In genomic region chrX:52108966-52109365, GRCm38 (mm10) we compare ENCODE assay signal across 25 mouse cellular contexts. TPM values are rescaled to one million over a fixed set of nuclear protein-coding genes. Genes with fewer than 3 reads are reported as not detected.
A peak's percentile ranks its signal among the peaks of the same experiment; 100 is the strongest.
DNase-seq lines count a peak whose midpoint lies in the region; ATAC-seq and TF ChIP-seq lines count a peak whose summit lies in the region.
"Had no signal": no experiment of that assay in that cellular context is flagged by ENCODE, and none has a peak within 500 bp of the region (broad histone marks: within the 10 kb centered on the region; RNA-seq: fewer than 3 reads in every experiment).

No protein-coding gene starts in this region.

- peak; percentile 18 for DNase-seq in hindbrain, postnatal 0 days (ENCODE audit: low spot score)
- no peak for DNase-seq in hindbrain, embryonic 14.5 days (ENCODE audit: low spot score)
- peak; percentile 49 for DNase-seq in kidney, adult 9 months
- DNase-seq in left cerebral cortex, postnatal 4 days: peak; percentile 41
- no peak for DNase-seq in left cerebral cortex, adult 9 months (ENCODE audit: low spot score in 2 of 2)
- DNase-seq: adrenal gland, adult 2 months; adrenal gland, postnatal 14 days; cerebellum, adult 11 months; cerebellum, adult 9-10 months; cerebellum, postnatal 36 days; gastrocnemius, postnatal 25 days; heart, adult 18-20 months; heart, postnatal 10 days; heart, postnatal 36 days had no signal

- TF ChIP-seq CTCF in hindbrain, postnatal 0 days (IDR thresholded peaks at IDR 0.05; ENCODE audit: low read depth): no peak

- H3K4me3 ChIP-seq in hindbrain, postnatal 0 days (ENCODE audit: low read length): no peak overlapping the region
- H3K4me3 ChIP-seq in hindbrain, embryonic 14.5 days (replicated peaks; ENCODE audit: low read length): no peak overlapping the region
- H3K4me3 ChIP-seq in kidney, embryonic 15.5 days (replicated peaks): no peak overlapping the region
- H3K4me3 ChIP-seq: embryonic facial prominence, embryonic 10.5 days; embryonic facial prominence, embryonic 13.5 days; erythroblast, embryonic 14.5 days; forebrain, embryonic 12.5 days; forebrain, embryonic 15.5 days; heart, embryonic 12.5 days; heart, embryonic 15.5 days; hindbrain, embryonic 10.5 days; hindbrain, embryonic 13.5 days had no signal

- no peaks in the 10 kb centered on the region for H3K36me3 ChIP-seq in hindbrain, postnatal 0 days (ENCODE audit: insufficient read depth, low read length)
- no peaks in the 10 kb centered on the region for H3K36me3 ChIP-seq in hindbrain, embryonic 14.5 days (replicated peaks; ENCODE audit: control insufficient read depth, insufficient read depth)
- no peaks in the 10 kb centered on the region for H3K36me3 ChIP-seq in kidney, embryonic 15.5 days
- H3K36me3 ChIP-seq: embryonic facial prominence, embryonic 10.5 days; embryonic facial prominence, embryonic 13.5 days; forebrain, embryonic 12.5 days; forebrain, embryonic 15.5 days; heart, embryonic 12.5 days; heart, embryonic 15.5 days; hindbrain, embryonic 10.5 days; hindbrain, embryonic 13.5 days had no signal

- H3K4me2 ChIP-seq in hindbrain, postnatal 0 days (ENCODE audit: low read depth, low read length): no peak overlapping the region
- H3K4me2 ChIP-seq in hindbrain, embryonic 14.5 days (replicated peaks): no peak overlapping the region
- no peak overlapping the region for H3K4me2 ChIP-seq in kidney, embryonic 15.5 days
- H3K4me2 ChIP-seq: embryonic facial prominence, embryonic 13.5 days; forebrain, embryonic 12.5 days; forebrain, embryonic 15.5 days; heart, embryonic 12.5 days; heart, embryonic 15.5 days; hindbrain, embryonic 13.5 days had no signal

- H3K27me3 ChIP-seq in hindbrain, postnatal 0 days (ENCODE audit: insufficient read depth, low read length): no peaks in the 10 kb centered on the region
- H3K27me3 ChIP-seq in hindbrain, embryonic 14.5 days (ENCODE audit: control insufficient read depth, insufficient read depth, low read length): no peaks in the 10 kb centered on the region
- H3K27me3 ChIP-seq in kidney, embryonic 15.5 days: peaks cover 10% of the 10 kb centered on the region; the same call in 1 of the 2 replicates
- H3K27me3 ChIP-seq: forebrain, embryonic 12.5 days; forebrain, embryonic 15.5 days; heart, embryonic 12.5 days; heart, embryonic 15.5 days; hindbrain, embryonic 13.5 days had no signal

- H3K9ac ChIP-seq in hindbrain, postnatal 0 days (replicated peaks; ENCODE audit: low read length): no peak overlapping the region
- no peak overlapping the region for H3K9ac ChIP-seq in hindbrain, embryonic 14.5 days
- no peak overlapping the region for H3K9ac ChIP-seq in kidney, embryonic 15.5 days
- H3K9ac ChIP-seq: embryonic facial prominence, embryonic 13.5 days; forebrain, embryonic 12.5 days; forebrain, embryonic 15.5 days; heart, embryonic 12.5 days; heart, embryonic 15.5 days; hindbrain, embryonic 13.5 days had no signal

- ATAC-seq in hindbrain, postnatal 0 days: no peak
- no peak for ATAC-seq in hindbrain, embryonic 14.5 days (ENCODE audit: low FRiP score)
- no peak for ATAC-seq in kidney, embryonic 15.5 days (replicated peaks; ENCODE audit: low FRiP score)
- ATAC-seq: CD4-positive, CD25-positive, alpha-beta regulatory T cell, adult 4 months; forebrain, embryonic 15.5 days had no signal

- intact Hi-C loops in left cerebral cortex, postnatal 4 days (cut with DNase I): no loop called here

- 64% methylated on average over 1 of the region's 1 CpGs for WGBS in hindbrain, postnatal 0 days
- 56% methylated on average over 1 of the region's 1 CpGs for WGBS in hindbrain, embryonic 14.5 days
- WGBS in kidney, embryonic 15.5 days: 86% methylated on average over 1 of the region's 1 CpGs

- 0 out of 2 replicates have a peak, but pooled peaks cover 4% of the 10 kb centered on the region for H3K4me1 ChIP-seq in hindbrain, postnatal 0 days (ENCODE audit: insufficient read depth, low read length)
- H3K4me1 ChIP-seq in hindbrain, embryonic 14.5 days (replicated peaks; ENCODE audit: control insufficient read depth, insufficient read depth, low read length): no peaks in the 10 kb centered on the region
- H3K4me1 ChIP-seq in kidney, embryonic 15.5 days: no peaks in the 10 kb centered on the region
- H3K4me1 ChIP-seq: embryonic facial prominence, embryonic 13.5 days; forebrain, embryonic 12.5 days; heart, embryonic 15.5 days had no signal

- no peak overlapping the region for H3K27ac ChIP-seq in hindbrain, postnatal 0 days
- H3K27ac ChIP-seq in hindbrain, embryonic 14.5 days: no peak overlapping the region
- no peak overlapping the region for H3K27ac ChIP-seq in kidney, embryonic 15.5 days
- H3K27ac ChIP-seq: embryonic facial prominence, embryonic 10.5 days; embryonic facial prominence, embryonic 13.5 days; forebrain, embryonic 12.5 days; forebrain, embryonic 15.5 days; heart, embryonic 15.5 days; hindbrain, embryonic 13.5 days had no signal

- no peaks in the 10 kb centered on the region for H3K9me3 ChIP-seq in hindbrain, postnatal 0 days (ENCODE audit: low read length)
- no peaks in the 10 kb centered on the region for H3K9me3 ChIP-seq in hindbrain, embryonic 14.5 days (ENCODE audit: control insufficient read depth, low read length)
- no peaks in the 10 kb centered on the region for H3K9me3 ChIP-seq in kidney, embryonic 15.5 days (replicated peaks)
- H3K9me3 ChIP-seq: embryonic facial prominence, embryonic 10.5 days; embryonic facial prominence, embryonic 13.5 days; forebrain, embryonic 12.5 days; forebrain, embryonic 15.5 days; heart, embryonic 12.5 days; heart, embryonic 15.5 days; hindbrain, embryonic 10.5 days; hindbrain, embryonic 13.5 days had no signal

RNA-seq across cellular contexts. Expression of gene Gpc4, which starts 56.1 kb away (rescaled TPM):
- 3.1 and 3.2 TPM in 2 replicates for total RNA-seq in hindbrain, postnatal 0 days (2014; rRNA removed)
- 9.7 and 10.3 TPM in 2 replicates for polyA plus RNA-seq in hindbrain, postnatal 0 days (2015; fragmentation: Nextera tagmentation; extraction: Ambion mirVana)
- 10.0 and 10.9 TPM in 2 replicates for polyA plus RNA-seq in hindbrain, embryonic 14.5 days (2014; fragmentation: Nextera tagmentation; extraction: Ambion mirVana)
- polyA plus RNA-seq in kidney, embryonic 15.5 days (2015; fragmentation: Nextera tagmentation; extraction: Ambion mirVana): 71.2 and 77.5 TPM in 2 replicates
- total RNA-seq in left cerebral cortex, postnatal 4 days (2021): 10 to 100 TPM; 17.5 to 18.6 TPM
- polyA plus RNA-seq: CD4-positive, CD25-positive, alpha-beta regulatory T cell, adult 4 months had no signal

Comparison
In these comparisons a context has a peak if more than half of its experiments do, and no peak if none do; other contexts are left out.
1. DNase-seq: peak in hindbrain, postnatal 0 days (single experiment), kidney, adult 9 months (single experiment) and left cerebral cortex, postnatal 4 days (single experiment); none in hindbrain, embryonic 14.5 days (single experiment) and left cerebral cortex, adult 9 months (0 of 2).